Mouse (Mus musculus) MEL (cell line): ENCODE results near the gene Gm28048.

Experiments
- CTCF ChIP-seq, 3 experiments: IDR thresholded peaks in 2 of 3; conservative IDR thresholded peaks in 1 of 3; 2 replicates each; pipeline ENCODE4 v1.5.1; 2011 to 2012; ENCODE audit warnings: low read length in 3 of 3, low read depth in 2 of 3, mild to moderate bottlenecking in 2 of 3, improper control_type of control experiment in 1 of 3, inconsistent platforms in 1 of 3, mixed read lengths in 1 of 3, moderate library complexity in 1 of 3; ENCODE audit not compliant: control insufficient read depth in 1 of 3, insufficient read depth in 1 of 3, poor library complexity in 1 of 3, severe bottlenecking in 1 of 3
- POLR2A ChIP-seq, 2 experiments: IDR thresholded peaks; 2 replicates each; pipeline ENCODE4 v1.6.1; 2011 to 2012; ENCODE audit warnings: low read length in 2 of 2, mild to moderate bottlenecking in 2 of 2, control low read depth in 1 of 2, improper control_type of control experiment in 1 of 2, low read depth in 1 of 2, moderate library complexity in 1 of 2; ENCODE audit not compliant: control insufficient read depth in 1 of 2, insufficient read depth in 1 of 2, poor library complexity in 1 of 2

- no peak for TF ChIP-seq CTCF (IDR thresholded peaks at IDR 0.05 in 2 of 3, conservative IDR thresholded peaks at IDR 0.05 in 1 of 3; ENCODE audit: control insufficient read depth in 1 of 3, insufficient read depth in 1 of 3, low read depth in 2 of 3, low read length in 3 of 3, poor library complexity in 1 of 3, severe bottlenecking in 1 of 3)
- no peak for TF ChIP-seq POLR2A (IDR thresholded peaks at IDR 0.05; ENCODE audit: control insufficient read depth in 1 of 2, insufficient read depth in 1 of 2, low read depth in 1 of 2, low read length in 2 of 2, poor library complexity in 1 of 2)
Observed at GRCm38 (mm10) chr11:22813921-22814704, 167.8 kb downstream of the Gm28048 start.
